Mouse (Mus musculus): ENCODE data around the gene Lpcat4.

DNA sequence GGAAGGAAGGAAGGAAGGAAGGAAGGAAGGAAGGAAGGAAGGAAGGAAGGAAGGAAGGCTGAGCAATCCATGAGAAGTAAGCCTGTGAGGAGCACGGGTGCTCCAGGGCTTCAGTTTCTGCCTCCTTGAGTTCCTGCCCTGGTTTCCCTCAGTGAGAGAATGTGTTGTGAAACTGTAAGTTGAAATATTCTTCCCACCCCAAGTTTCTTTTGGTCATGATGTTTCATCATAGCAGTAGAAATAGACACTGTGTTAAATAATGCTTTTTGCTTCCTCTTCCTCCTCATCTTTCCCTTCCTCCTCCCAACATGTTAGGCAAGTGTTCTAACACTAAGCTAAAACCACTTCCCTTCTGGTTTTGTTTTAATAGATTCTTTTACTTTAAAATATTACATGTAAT lies 6.6 kb upstream of the Lpcat4 start:
- TF ChIP-seq CTCF (IDR thresholded peaks at IDR 0.05; ENCODE audit: borderline replicate concordance, insufficient read depth, low read depth, low read length) (no peak), POLR2A (IDR thresholded peaks at IDR 0.05; ENCODE audit: borderline replicate concordance, insufficient read depth, low read length) (no peak)
